Mouse (Mus musculus) layer of hippocampus, adult 18-20 months (tissue): Measurements from ENCODE around the gene Pknox1. TPM values are rescaled to one million over a fixed set of nuclear protein-coding genes. Genes with fewer than 3 reads are reported as not detected.

ENCODE experiments used
- DNase-seq, 2 experiments: peaks; one replicate each; pipeline ENCODE4 v3.0.0; 2022; ENCODE audit warnings: low spot score in 2 of 2
- microRNA-seq, 2 experiments: library from miRNA; unstranded; fragments of <30 nt; microRNA quantifications; one replicate each; pipeline ENCODE4 v1.2.0; 2021
- total RNA-seq, 2 experiments: library from RNA; stranded (reverse); gene quantifications; 2 replicates each; pipeline ENCODE4 v1.2.3; 2021

Gene Pknox1
- total RNA-seq, 2 experiments from 2014 or later, result 10.3 to 15.0 TPM

DNA sequence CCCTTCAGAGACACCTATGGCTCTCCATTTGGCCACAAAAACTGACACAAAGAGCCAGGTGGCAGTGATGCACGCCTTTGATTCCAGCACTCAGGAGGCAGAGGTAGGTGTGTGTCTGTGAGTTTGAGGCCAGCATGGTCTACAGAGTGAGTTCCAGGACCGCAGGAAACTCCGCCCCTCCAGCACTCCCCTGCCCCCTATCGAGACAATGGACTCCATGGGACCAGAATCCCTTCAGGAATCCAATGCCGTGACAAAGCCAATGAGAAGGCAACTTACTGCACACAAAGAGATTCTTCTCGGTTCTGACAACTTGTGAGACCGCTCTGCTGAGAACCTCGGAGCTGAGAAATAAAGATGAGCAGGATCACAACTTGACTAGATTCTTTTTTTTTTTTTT is 77.8 kb downstream of the Pknox1 start:
- no peak for DNase-seq

DNA sequence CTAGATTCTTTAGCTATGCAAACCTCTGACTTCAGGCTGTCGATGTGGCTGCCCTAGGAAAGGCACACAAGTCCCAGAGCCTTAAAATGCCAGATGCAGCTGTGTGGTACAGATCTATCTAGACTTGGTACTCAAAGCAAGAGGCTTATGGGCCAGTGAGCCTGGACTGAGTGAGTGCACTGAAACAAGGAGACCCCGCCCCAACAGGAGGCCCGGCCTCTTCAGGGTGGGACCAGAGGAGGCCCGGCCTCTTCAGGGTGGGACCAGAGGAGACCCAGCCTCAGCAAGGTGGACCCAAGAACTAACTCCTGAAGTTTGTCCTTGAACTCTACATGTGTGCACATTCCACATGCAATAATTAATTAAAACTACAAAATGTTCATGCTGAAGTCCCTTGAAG is 78.4 kb downstream of the Pknox1 start:
- no peak for DNase-seq

DNA sequence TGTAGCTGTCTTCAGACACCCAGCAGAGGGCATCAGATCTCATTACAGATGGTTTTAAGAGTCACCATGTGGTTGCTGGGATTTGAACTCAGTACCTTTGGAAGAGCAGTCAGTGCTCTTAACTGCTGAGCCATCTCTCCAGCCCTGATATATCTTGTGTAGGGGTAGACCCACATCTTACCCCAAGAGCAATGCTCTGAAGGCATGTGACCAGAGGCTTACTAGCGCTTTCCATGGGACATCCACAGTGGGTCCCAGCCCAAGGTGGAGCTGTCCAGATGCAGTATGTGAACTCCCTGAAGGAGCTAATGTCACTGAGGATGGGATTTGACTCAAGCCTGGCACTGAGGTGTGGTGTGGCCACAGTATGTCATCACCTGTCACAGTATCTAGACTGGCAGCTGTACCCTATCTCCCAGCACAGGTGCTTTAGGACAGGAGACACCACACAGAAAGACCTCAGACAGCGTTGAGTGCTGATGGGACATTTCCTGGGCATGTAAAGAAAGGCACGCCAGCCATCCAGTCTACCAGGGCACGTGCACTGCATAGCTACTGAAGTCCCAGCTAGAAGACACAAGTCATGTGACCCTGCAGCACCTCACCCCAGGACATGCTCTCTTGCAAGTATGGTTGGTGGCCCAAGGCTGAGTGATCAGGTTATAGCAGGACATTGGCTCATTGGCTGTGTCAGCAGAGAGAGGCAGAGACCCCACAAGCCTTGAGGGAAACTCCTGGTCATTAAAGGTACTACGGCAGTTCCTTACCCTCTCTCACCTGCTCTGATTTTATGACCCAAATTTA is 81.9 kb downstream of the Pknox1 start:
- no peak for DNase-seq

DNA sequence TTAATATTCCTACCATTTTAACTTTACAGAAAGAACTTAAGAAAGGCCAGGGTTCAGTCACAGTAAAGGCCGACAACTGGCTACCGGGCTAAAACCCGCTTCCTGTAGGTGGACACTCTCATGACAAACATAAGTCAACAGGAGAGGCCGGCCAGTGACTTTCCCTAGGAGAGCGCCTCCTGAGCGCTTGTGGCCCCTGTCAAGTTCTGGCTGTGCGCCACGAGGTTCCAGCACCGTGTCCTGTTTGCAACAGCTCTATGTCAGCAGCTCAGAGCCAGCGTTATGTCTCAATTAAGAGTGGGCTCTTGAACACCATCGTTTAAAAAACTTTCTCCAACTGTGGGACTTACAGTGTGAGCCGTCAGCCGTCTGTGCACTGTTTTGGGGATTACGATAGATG is 87.6 kb downstream of the Pknox1 start:
- no peak for DNase-seq

DNA sequence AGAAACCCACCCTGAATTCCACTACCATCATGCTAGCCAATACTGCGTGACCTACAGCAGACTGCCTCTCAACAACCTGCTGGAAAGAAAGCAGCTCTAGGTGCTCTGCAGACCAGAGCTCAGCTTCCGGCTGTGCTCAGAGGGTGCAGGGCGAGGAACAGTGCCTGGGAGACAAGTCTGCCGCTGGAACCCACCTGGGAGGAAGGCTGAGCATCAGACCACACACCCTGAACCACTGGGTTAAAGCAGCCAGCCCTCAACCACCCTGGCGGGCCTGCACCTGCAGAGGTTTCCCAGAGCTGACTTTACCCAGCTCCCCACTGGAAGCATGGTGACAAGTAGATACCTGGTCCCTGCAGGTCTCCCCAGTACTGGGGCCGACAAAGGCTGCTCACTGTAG is 88.7 kb downstream of the Pknox1 start:
- no peak for DNase-seq

DNA sequence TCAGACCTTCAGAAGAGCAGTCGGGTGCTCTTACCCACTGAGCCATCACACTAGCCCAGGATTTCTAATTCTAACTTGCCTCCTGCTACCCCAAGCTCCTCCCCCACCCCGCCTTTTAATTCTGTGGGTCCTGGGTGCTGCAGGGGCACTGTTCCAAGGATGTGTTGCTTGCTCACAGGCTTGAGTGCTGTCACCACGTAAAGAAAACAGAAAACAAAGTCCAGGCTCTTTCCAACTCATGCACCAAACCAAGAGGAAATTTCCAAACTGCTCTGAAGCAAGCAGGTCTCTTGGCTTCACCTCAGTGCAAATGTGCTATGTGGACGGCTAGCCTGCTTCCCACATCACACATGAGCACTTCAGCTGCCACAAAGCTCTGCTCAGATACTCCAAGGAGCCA is 90.8 kb downstream of the Pknox1 start:
- no peak for DNase-seq

DNA sequence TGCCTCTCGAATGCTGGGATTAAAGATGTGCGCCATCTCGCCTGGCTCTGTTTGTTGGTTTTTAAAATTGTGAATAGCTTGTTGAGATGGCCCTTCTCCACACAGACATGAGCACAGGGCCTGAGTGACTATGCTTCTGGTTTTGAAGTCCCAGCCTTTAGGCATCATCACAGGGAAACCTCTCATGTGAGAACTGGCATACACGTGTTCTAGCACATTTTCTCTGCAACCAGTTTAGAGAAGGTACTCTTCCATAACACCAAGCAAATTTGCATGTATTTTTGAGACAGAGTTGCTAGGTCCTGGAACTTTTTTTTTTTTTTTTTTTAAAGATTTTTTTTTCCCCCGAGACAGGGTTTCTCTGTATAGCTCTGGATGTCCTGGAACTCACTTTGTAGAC is 92.1 kb downstream of the Pknox1 start:
- no peak for DNase-seq

Small RNA genes lying within 50 kb of the gene (microRNA-seq; reads per million reads assigned to microRNA genes)
- 0 to 0.25 reads per million in 2 experiments for gene Gm24970

Other genes starting within 250 kb of the Pknox1 start
- gene Pde9a, start 178.5 kb upstream of the Pknox1 start, total RNA-seq, result 10 to 100 TPM; 19.8 to 23.9 TPM
- 10 to 100 TPM; 22.1 to 25.0 TPM for gene Wdr4, start 44.8 kb upstream of the Pknox1 start, total RNA-seq
- 100 to 1,000 TPM; 245 to 254 TPM for gene Ndufv3, start 44.6 kb upstream of the Pknox1 start, total RNA-seq
- 10 to 100 TPM; 58.5 to 61.6 TPM for gene Cbs, start 72.5 kb downstream of the Pknox1 start, total RNA-seq
- 100 to 1,000 TPM; 123 to 125 TPM for gene U2af1, start 94.2 kb downstream of the Pknox1 start, total RNA-seq
- not detected for gene Cryaa, start 113.1 kb downstream of the Pknox1 start, total RNA-seq